Mouse (Mus musculus): ENCODE measurements around the gene Acy3. TPM values are rescaled to one million over a fixed set of nuclear protein-coding genes. Genes with fewer than 3 reads are reported as not detected.

The Acy3 gene
- polyA plus RNA-seq, 2 experiments = 9.1 to 10.8 TPM

DNA sequence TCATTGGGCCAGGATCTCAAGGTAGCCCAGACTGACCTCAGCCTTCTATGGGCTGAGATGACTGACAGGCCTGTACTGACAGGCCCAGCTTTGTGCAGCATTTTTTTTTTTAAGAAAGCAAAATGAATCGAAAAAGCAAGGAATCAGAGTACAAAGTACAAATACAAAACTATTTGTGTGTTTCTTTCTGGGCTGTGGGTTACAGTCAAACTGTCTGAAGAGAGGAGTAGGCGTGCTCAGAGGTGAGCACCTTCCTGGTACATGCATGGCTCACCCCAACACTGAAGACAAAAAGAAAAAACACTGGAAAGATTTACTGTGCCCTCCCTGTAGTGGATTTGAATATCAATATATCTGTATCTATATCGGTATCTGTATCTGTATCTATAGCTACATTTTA lies 38.6 kb upstream of the Acy3 start:
- Histone ChIP-seq H3K9ac (replicated peaks) (no peak overlapping the region), H3K36me3 (replicated peaks; ENCODE audit: control insufficient read depth, insufficient read depth, low read depth) (no peaks in the 10 kb centered on the region), H3K4me3 (ENCODE audit: insufficient read depth in 1 of 2, low read depth in 2 of 2, low read length in 2 of 2) (no peak overlapping the region), H3K27me3 (ENCODE audit: control insufficient read depth, insufficient read depth, low read length) (no peaks in the 10 kb centered on the region), H3K27ac (no peak overlapping the region), H3K4me1 (replicated peaks; ENCODE audit: control insufficient read depth in 2 of 2, insufficient read depth in 2 of 2, low read length in 1 of 2) (peaks cover 0 to 10% of the 10 kb centered on the region in 2 experiments; a peak in 2 of 4 replicates), H3K9me3 (ENCODE audit: control insufficient read depth, low read length) (no peaks in the 10 kb centered on the region), H3K4me2 (ENCODE audit: low read depth) (no peak overlapping the region)
- ATAC-seq (ENCODE audit: insufficient read depth) (no peak), DNase-seq (ENCODE audit: low read depth in 3 of 3, low spot score in 3 of 3) (no peak)
- TF ChIP-seq CTCF (IDR thresholded peaks at IDR 0.05; ENCODE audit: low read depth) = no peak
- no peak for TF ChIP-seq EP300 (IDR thresholded peaks at IDR 0.05; ENCODE audit: low read depth)
- 66% methylated on average over 3 of the region's 3 CpGs for WGBS (ENCODE audit: insufficient replicate concordance)

DNA sequence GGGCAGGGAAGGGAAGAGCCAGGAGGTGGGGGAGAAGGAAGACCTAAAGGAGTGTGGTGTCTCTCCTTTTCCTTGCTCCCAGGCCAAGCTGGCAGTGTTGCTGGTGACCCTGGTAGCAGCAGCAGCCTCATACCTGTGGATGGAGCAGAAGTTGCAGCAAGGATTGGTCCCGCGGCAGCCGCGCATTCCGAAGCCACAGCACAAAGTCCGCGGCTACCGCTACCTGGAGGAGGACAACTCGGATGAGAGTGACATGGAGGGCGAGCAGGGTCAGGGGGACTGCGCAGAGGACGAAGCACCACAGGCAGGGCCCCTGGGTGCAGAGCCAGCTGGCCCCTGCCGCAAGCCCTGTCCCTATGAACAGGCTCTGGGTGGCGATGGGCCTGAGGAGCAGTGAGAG lies 37.8 kb upstream of the Acy3 start:
- no peak for TF ChIP-seq CTCF (IDR thresholded peaks at IDR 0.05; ENCODE audit: low read depth)
- no peak for TF ChIP-seq EP300 (IDR thresholded peaks at IDR 0.05; ENCODE audit: low read depth)
- H3K27ac ChIP-seq = no peak overlapping the region
- peaks cover 0 to 4% of the 10 kb centered on the region in 2 experiments; a peak in 1 of 4 replicates for H3K4me1 ChIP-seq (replicated peaks; ENCODE audit: control insufficient read depth in 2 of 2, insufficient read depth in 2 of 2, low read length in 1 of 2)
- no peak overlapping the region for H3K4me2 ChIP-seq (ENCODE audit: low read depth)
- DNase-seq (ENCODE audit: low read depth in 3 of 3, low spot score in 3 of 3) (no peak), ATAC-seq (ENCODE audit: insufficient read depth) (no peak)
- 71% methylated on average over 14 of the region's 14 CpGs for WGBS (ENCODE audit: insufficient replicate concordance)
- H3K27me3 ChIP-seq (ENCODE audit: control insufficient read depth, insufficient read depth, low read length) = no peaks in the 10 kb centered on the region
- no peaks in the 10 kb centered on the region for H3K9me3 ChIP-seq (ENCODE audit: control insufficient read depth, low read length)
- no peaks in the 10 kb centered on the region for H3K36me3 ChIP-seq (replicated peaks; ENCODE audit: control insufficient read depth, insufficient read depth, low read depth)
- H3K9ac ChIP-seq (replicated peaks) = no peak overlapping the region
- no peak overlapping the region for H3K4me3 ChIP-seq (ENCODE audit: insufficient read depth in 1 of 2, low read depth in 2 of 2, low read length in 2 of 2)

DNA sequence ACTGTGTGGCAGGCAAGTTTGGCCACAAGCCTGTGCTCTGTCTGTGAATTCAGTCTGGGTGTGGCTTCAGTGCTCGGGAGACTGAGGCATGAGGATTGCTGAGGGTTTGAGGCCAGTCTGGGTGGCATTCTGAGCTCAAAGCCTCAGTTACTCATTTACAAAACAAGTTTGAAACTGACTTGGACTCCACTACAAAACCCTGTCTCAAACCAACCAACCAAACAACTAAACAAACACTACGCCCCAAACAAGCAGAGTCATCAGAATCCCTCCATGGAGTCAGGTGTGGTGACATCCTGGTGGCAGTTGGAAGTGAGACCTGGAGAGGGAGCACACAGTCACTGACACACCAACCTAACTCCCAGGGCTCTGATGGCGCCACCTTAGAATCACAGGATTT lies 36.0 kb upstream of the Acy3 start:
- peaks cover 0 to 4% of the 10 kb centered on the region in 2 experiments; a peak in 1 of 4 replicates for H3K4me1 ChIP-seq (replicated peaks; ENCODE audit: control insufficient read depth in 2 of 2, insufficient read depth in 2 of 2, low read length in 1 of 2)
- DNase-seq (ENCODE audit: low read depth in 3 of 3, low spot score in 3 of 3) (no peak), ATAC-seq (ENCODE audit: insufficient read depth) (no peak)
- H3K36me3 ChIP-seq (replicated peaks; ENCODE audit: control insufficient read depth, insufficient read depth, low read depth) = no peaks in the 10 kb centered on the region
- no peaks in the 10 kb centered on the region for H3K27me3 ChIP-seq (ENCODE audit: control insufficient read depth, insufficient read depth, low read length)
- no peak overlapping the region for H3K9ac ChIP-seq (replicated peaks)
- 65% methylated on average over 3 of the region's 3 CpGs for WGBS (ENCODE audit: insufficient replicate concordance)
- no peak overlapping the region for H3K4me2 ChIP-seq (ENCODE audit: low read depth)
- TF ChIP-seq CTCF (IDR thresholded peaks at IDR 0.05; ENCODE audit: low read depth) (no peak), EP300 (IDR thresholded peaks at IDR 0.05; ENCODE audit: low read depth) (no peak)
- no peak overlapping the region for H3K27ac ChIP-seq
- H3K4me3 ChIP-seq (ENCODE audit: insufficient read depth in 1 of 2, low read depth in 2 of 2, low read length in 2 of 2) = no peak overlapping the region
- no peaks in the 10 kb centered on the region for H3K9me3 ChIP-seq (ENCODE audit: control insufficient read depth, low read length)

DNA sequence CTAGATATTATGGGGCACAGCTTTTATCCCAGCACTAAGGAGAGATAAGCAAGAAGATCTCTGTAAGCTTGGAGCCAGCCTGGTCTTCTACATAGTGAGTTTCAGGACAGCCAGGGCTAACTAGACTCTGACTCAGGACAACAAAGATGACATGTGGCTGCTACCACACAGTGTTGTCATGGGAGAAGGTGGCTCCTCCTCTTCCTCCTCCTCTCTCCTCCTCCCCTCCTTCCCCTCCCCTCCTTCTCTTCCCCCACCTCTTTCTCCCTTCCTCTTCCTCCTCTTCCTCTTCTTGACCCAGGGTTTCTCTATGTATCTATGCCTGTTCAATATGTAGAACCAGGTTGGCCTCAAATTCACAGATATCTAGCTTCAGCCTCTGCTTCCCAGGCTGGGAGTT lies 34.9 kb upstream of the Acy3 start:
- DNase-seq (ENCODE audit: low read depth in 3 of 3, low spot score in 3 of 3) = no peak
- Histone ChIP-seq H3K4me1 (replicated peaks; ENCODE audit: control insufficient read depth in 2 of 2, insufficient read depth in 2 of 2, low read length in 1 of 2) (no peaks in the 10 kb centered on the region; a peak in 1 of 4 replicates), H3K9me3 (ENCODE audit: control insufficient read depth, low read length) (no peaks in the 10 kb centered on the region), H3K27ac (no peak overlapping the region), H3K27me3 (ENCODE audit: control insufficient read depth, insufficient read depth, low read length) (no peaks in the 10 kb centered on the region), H3K36me3 (replicated peaks; ENCODE audit: control insufficient read depth, insufficient read depth, low read depth) (no peaks in the 10 kb centered on the region), H3K9ac (replicated peaks) (no peak overlapping the region), H3K4me3 (ENCODE audit: insufficient read depth in 1 of 2, low read depth in 2 of 2, low read length in 2 of 2) (no peak overlapping the region), H3K4me2 (ENCODE audit: low read depth) (no peak overlapping the region)
- ATAC-seq (ENCODE audit: insufficient read depth) = no peak
- no peak for TF ChIP-seq EP300 (IDR thresholded peaks at IDR 0.05; ENCODE audit: low read depth)
- no peak for TF ChIP-seq CTCF (IDR thresholded peaks at IDR 0.05; ENCODE audit: low read depth)

DNA sequence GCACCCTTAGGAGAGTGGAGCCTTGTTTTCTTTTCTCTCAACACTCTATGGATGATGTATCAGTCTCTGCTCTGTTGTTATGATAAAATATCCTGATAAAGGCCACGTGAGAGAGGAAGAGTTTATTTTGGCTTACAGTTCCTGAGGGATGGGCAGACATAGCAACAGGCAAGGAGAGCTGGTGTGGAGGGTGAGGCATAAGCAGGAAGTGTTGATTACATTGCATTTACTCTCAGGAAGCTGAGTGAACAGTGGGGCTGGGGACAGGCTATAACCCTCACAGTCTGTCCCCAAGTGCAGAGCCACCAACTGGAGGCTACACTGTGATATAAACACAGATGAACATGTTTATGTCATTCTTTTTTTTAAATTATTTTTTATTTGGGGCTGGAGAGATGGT lies 34.3 kb upstream of the Acy3 start:
- H3K27ac ChIP-seq = no peak overlapping the region
- TF ChIP-seq EP300 (IDR thresholded peaks at IDR 0.05; ENCODE audit: low read depth) (no peak), CTCF (IDR thresholded peaks at IDR 0.05; ENCODE audit: low read depth) (no peak)
- ATAC-seq (ENCODE audit: insufficient read depth) (no peak), DNase-seq (ENCODE audit: low read depth in 3 of 3, low spot score in 3 of 3) (no peak)
- 24% methylated on average over 1 of the region's 1 CpGs for WGBS (ENCODE audit: insufficient replicate concordance)
- no peaks in the 10 kb centered on the region for H3K4me1 ChIP-seq (replicated peaks; ENCODE audit: control insufficient read depth in 2 of 2, insufficient read depth in 2 of 2, low read length in 1 of 2)
- no peaks in the 10 kb centered on the region for H3K36me3 ChIP-seq (replicated peaks; ENCODE audit: control insufficient read depth, insufficient read depth, low read depth)
- H3K27me3 ChIP-seq (ENCODE audit: control insufficient read depth, insufficient read depth, low read length) = no peaks in the 10 kb centered on the region
- H3K9ac ChIP-seq (replicated peaks) = no peak overlapping the region
- H3K4me3 ChIP-seq (ENCODE audit: insufficient read depth in 1 of 2, low read depth in 2 of 2, low read length in 2 of 2) = no peak overlapping the region
- no peaks in the 10 kb centered on the region for H3K9me3 ChIP-seq (ENCODE audit: control insufficient read depth, low read length)
- no peak overlapping the region for H3K4me2 ChIP-seq (ENCODE audit: low read depth)

Data from liver, embryonic 14.5 days (tissue).